Mouse (Mus musculus) hindbrain, postnatal 0 days (tissue): Measurements from ENCODE around the gene Disc1. TPM values are rescaled to one million over a fixed set of nuclear protein-coding genes. Genes with fewer than 3 reads are reported as not detected.

ENCODE experiments used
- ATAC-seq: fragments of 200-750 bp; cut with Nextera tagmentation; 2 replicates; pipeline ENCODE4 v1.8.0; 2017; ENCODE audit warnings: mild to moderate bottlenecking, moderate TSS enrichment, moderate library complexity
- DNase-seq: peaks from one replicate; pipeline ENCODE4 v3.0.0-alpha.2; 2015; ENCODE audit warnings: low spot score
- H3K27ac ChIP-seq: fragments of 300-500 bp; sonication (generic); 2 replicates; pipeline ENCODE4 v1.5.1; 2014; ENCODE audit warnings: mild to moderate bottlenecking
- H3K27me3 ChIP-seq: fragments of 300-500 bp; sonication (generic); 2 replicates; pipeline ENCODE4 v1.6.1; 2014; ENCODE audit warnings: low read length, mixed read lengths; ENCODE audit not compliant: insufficient read depth
- H3K36me3 ChIP-seq: fragments of 300-500 bp; sonication (generic); 2 replicates; pipeline ENCODE4 v1.6.1; 2014; ENCODE audit warnings: low read length, mixed read lengths; ENCODE audit not compliant: insufficient read depth
- H3K4me1 ChIP-seq: fragments of 300-500 bp; sonication (generic); 2 replicates; pipeline ENCODE4 v1.6.1; 2014; ENCODE audit warnings: antibody characterized with exemption, low read length, mixed read lengths; ENCODE audit not compliant: insufficient read depth
- H3K4me2 ChIP-seq: fragments of 300-500 bp; sonication (generic); 2 replicates; pipeline ENCODE4 v1.6.1; 2014; ENCODE audit warnings: low read depth, mild to moderate bottlenecking, low read length, moderate library complexity, mixed read lengths
- H3K4me3 ChIP-seq: fragments of 300-500 bp; sonication (generic); 2 replicates; pipeline ENCODE4 v1.5.1; 2014; ENCODE audit warnings: low read length
- H3K9ac ChIP-seq: fragments of 300-500 bp; sonication (generic); replicated peaks from 2 replicates; pipeline ENCODE4 v1.6.1; 2014; ENCODE audit warnings: mild to moderate bottlenecking, low read length, moderate library complexity, mixed read lengths
- H3K9me3 ChIP-seq: fragments of 300-500 bp; sonication (generic); 2 replicates; pipeline ENCODE4 v1.6.1; 2016; ENCODE audit warnings: low read length, mixed read lengths
- CTCF ChIP-seq: IDR thresholded peaks from 2 replicates; pipeline ENCODE4 v1.5.1; 2016; ENCODE audit warnings: antibody characterized with exemption, control low read depth, low read depth
- WGBS: fragments of 180-500 bp; shearing (Covaris S2); extraction: QIAGEN DNeasy Blood & Tissue Kit; methylation state at CpG from one replicate; pipeline ENCODE4 v1.1.7; 2014; 5-methylcytosine and 5-hydroxymethylcytosine counted together
- polyA plus RNA-seq: library from polyadenylated mRNA; unstranded; fragments of >200 nt; fragmentation: Nextera tagmentation; extraction: Ambion mirVana; gene quantifications from 2 replicates; pipeline ENCODE4 v1.2.1, GENCODE M21; 2015
- total RNA-seq: library from RNA; depleted of rRNA; stranded (reverse); fragments of >200 nt; gene quantifications from 2 replicates; pipeline ENCODE4 v1.2.3, GENCODE M21; 2014

Disc1 gene
- total and polyA plus RNA-seq, 2 experiments from 2014 or later, result 2.5 to 10.7 TPM

- TF ChIP-seq CTCF, result no peak
- Histone ChIP-seq H3K9ac (no peak overlapping the region), H3K9me3 (no peaks in the 10 kb centered on the region), H3K27me3 (no peaks in the 10 kb centered on the region), H3K4me1 (peaks cover 8% of the 10 kb centered on the region; the same call in 1 of the 2 replicates), H3K4me3 (no peak overlapping the region), H3K4me2 (no peak overlapping the region), H3K36me3 (no peaks in the 10 kb centered on the region), H3K27ac (no peak overlapping the region)
- ATAC-seq (no peak), DNase-seq (no peak)
- 86% methylated on average over 7 of the region's 7 CpGs for WGBS
These were observed 216.3 kb downstream of the Disc1 start for GRCm38 (mm10) chr8:125270292-125270691.

GRCm38 (mm10) chr8:125271357-125271756, 217.4 kb downstream of the Disc1 start:
- Histone ChIP-seq H3K36me3 (no peaks in the 10 kb centered on the region), H3K9ac (no peak overlapping the region), H3K27ac (no peak overlapping the region), H3K9me3 (no peaks in the 10 kb centered on the region), H3K27me3 (no peaks in the 10 kb centered on the region), H3K4me1 (peaks cover 8% of the 10 kb centered on the region; the same call in 1 of the 2 replicates), H3K4me3 (no peak overlapping the region), H3K4me2 (no peak overlapping the region)
- ATAC-seq (no peak; the same call in 1 of the 2 replicates), DNase-seq (no peak)
- no peak for TF ChIP-seq CTCF
- 62% methylated on average over 5 of the region's 5 CpGs for WGBS

GRCm38 (mm10) chr8:125272089-125272866, 218.3 kb downstream of the Disc1 start:
- 61% methylated on average over 13 of the region's 13 CpGs for WGBS
- H3K4me2 ChIP-seq, result no peak overlapping the region
- no peaks in the 10 kb centered on the region for H3K9me3 ChIP-seq
- H3K9ac ChIP-seq, result no peak overlapping the region
- H3K27ac ChIP-seq, result no peak overlapping the region
- H3K36me3 ChIP-seq, result no peaks in the 10 kb centered on the region
- ATAC-seq, result no peak
- H3K4me1 ChIP-seq, result peaks cover 11% of the 10 kb centered on the region; the same call in 1 of the 2 replicates
- no peak for TF ChIP-seq CTCF
- DNase-seq, result no peak
- H3K27me3 ChIP-seq, result no peaks in the 10 kb centered on the region
- H3K4me3 ChIP-seq, result no peak overlapping the region

GRCm38 (mm10) chr8:125277071-125277682, 223.2 kb downstream of the Disc1 start:
- WGBS, result 24% methylated on average over 11 of the region's 11 CpGs
- H3K9ac ChIP-seq, result no peak overlapping the region
- no peak overlapping the region for H3K4me2 ChIP-seq
- no peak for ATAC-seq
- H3K9me3 ChIP-seq, result no peaks in the 10 kb centered on the region
- no peaks in the 10 kb centered on the region for H3K36me3 ChIP-seq
- peaks cover 6% of the 10 kb centered on the region; the same call in 1 of the 2 replicates for H3K4me1 ChIP-seq
- DNase-seq, result no peak
- H3K4me3 ChIP-seq, result no peak overlapping the region
- H3K27ac ChIP-seq, result no peak overlapping the region
- no peaks in the 10 kb centered on the region for H3K27me3 ChIP-seq
- no peak for TF ChIP-seq CTCF

- no peaks in the 10 kb centered on the region for H3K36me3 ChIP-seq
These were observed 225.2 kb downstream of the Disc1 start for GRCm38 (mm10) chr8:125279156-125279555.

GRCm38 (mm10) chr8:125279892-125280291, 225.9 kb downstream of the Disc1 start:
- Histone ChIP-seq H3K27me3 (no peaks in the 10 kb centered on the region), H3K27ac (no peak overlapping the region), H3K36me3 (no peaks in the 10 kb centered on the region), H3K4me3 (no peak overlapping the region), H3K4me1 (peaks cover 6% of the 10 kb centered on the region; the same call in 1 of the 2 replicates), H3K9me3 (no peaks in the 10 kb centered on the region), H3K9ac (no peak overlapping the region), H3K4me2 (no peak overlapping the region)
- DNase-seq (no peak), ATAC-seq (no peak)
- 53% methylated on average over 4 of the region's 4 CpGs for WGBS
- no peak for TF ChIP-seq CTCF

More at GRCm38 (mm10) chr8:125279156-125279555, 225.2 kb downstream of the Disc1 start:
- Histone ChIP-seq H3K27me3 (no peaks in the 10 kb centered on the region), H3K4me3 (no peak overlapping the region), H3K4me1 (peaks cover 6% of the 10 kb centered on the region; the same call in 1 of the 2 replicates), H3K9me3 (no peaks in the 10 kb centered on the region), H3K4me2 (no peak overlapping the region), H3K27ac (no peak overlapping the region), H3K9ac (no peak overlapping the region)
- WGBS, result 96% methylated on average over 2 of the region's 2 CpGs
- no peak for DNase-seq
- ATAC-seq, result no peak
- TF ChIP-seq CTCF, result no peak
